Mouse (Mus musculus) midbrain, embryonic 11.5 days (tissue): Measurements from ENCODE around the gene Mapk7. TPM values are rescaled to one million over a fixed set of nuclear protein-coding genes. Genes with fewer than 3 reads are reported as not detected.
A peak's percentile ranks its signal among the peaks of the same experiment; 100 is the strongest.

Source experiments
- ATAC-seq: fragments of 200-750 bp; cut with Nextera tagmentation; 2 replicates; pipeline ENCODE4 v1.8.0; 2017; ENCODE audit warnings: moderate TSS enrichment, moderate library complexity; ENCODE audit not compliant: low FRiP score
- DNase-seq: peaks from one replicate; pipeline ENCODE4 v3.0.0; 2015; ENCODE audit warnings: low spot score; ENCODE audit errors: missing footprints
- H3K27ac ChIP-seq: fragments of 300-500 bp; sonication (generic); 2 replicates; pipeline ENCODE4 v1.5.1; 2014; ENCODE audit warnings: low read depth, low read length
- H3K27me3 ChIP-seq: fragments of 300-500 bp; sonication (generic); 2 replicates; pipeline ENCODE4 v1.6.1; 2014; ENCODE audit warnings: mild to moderate bottlenecking, low read length, moderate library complexity, mixed read lengths; ENCODE audit not compliant: control insufficient read depth, insufficient read depth
- H3K36me3 ChIP-seq: fragments of 300-500 bp; sonication (generic); 2 replicates; pipeline ENCODE4 v1.6.1; 2014; ENCODE audit warnings: mild to moderate bottlenecking, low read length, moderate library complexity, mixed read lengths; ENCODE audit not compliant: control insufficient read depth, insufficient read depth
- H3K4me1 ChIP-seq: fragments of 300-500 bp; sonication (generic); 2 replicates; pipeline ENCODE4 v1.6.1; 2014; ENCODE audit warnings: low read length; ENCODE audit not compliant: control insufficient read depth, insufficient read depth
- H3K4me2 ChIP-seq: fragments of 300-500 bp; sonication (generic); 2 replicates; pipeline ENCODE4 v1.6.1; 2014; ENCODE audit warnings: mild to moderate bottlenecking, moderate library complexity
- H3K4me3 ChIP-seq: fragments of 300-500 bp; sonication (generic); 2 replicates; pipeline ENCODE4 v1.5.1; 2014; ENCODE audit warnings: low read depth, low read length
- H3K9ac ChIP-seq: fragments of 300-500 bp; sonication (generic); 2 replicates; pipeline ENCODE4 v1.6.1; 2014; ENCODE audit warnings: low read length
- H3K9me3 ChIP-seq: fragments of 300-500 bp; sonication (generic); 2 replicates; pipeline ENCODE4 v1.6.1; 2016; ENCODE audit warnings: low read length; ENCODE audit not compliant: control insufficient read depth
- WGBS: fragments of 180-500 bp; shearing (Covaris S2); extraction: QIAGEN DNeasy Blood & Tissue Kit; methylation state at CpG from one replicate; pipeline ENCODE4 v1.1.7; 2014; 5-methylcytosine and 5-hydroxymethylcytosine counted together
- polyA plus RNA-seq: library from polyadenylated mRNA; unstranded; fragments of >200 nt; fragmentation: Nextera tagmentation; extraction: Ambion mirVana; gene quantifications from 2 replicates; pipeline ENCODE4 v1.2.1, GENCODE M21; 2014

Gene Mapk7
- polyA plus RNA-seq, 1 experiment from 2014 or later: 58.3 TPM

DNA sequence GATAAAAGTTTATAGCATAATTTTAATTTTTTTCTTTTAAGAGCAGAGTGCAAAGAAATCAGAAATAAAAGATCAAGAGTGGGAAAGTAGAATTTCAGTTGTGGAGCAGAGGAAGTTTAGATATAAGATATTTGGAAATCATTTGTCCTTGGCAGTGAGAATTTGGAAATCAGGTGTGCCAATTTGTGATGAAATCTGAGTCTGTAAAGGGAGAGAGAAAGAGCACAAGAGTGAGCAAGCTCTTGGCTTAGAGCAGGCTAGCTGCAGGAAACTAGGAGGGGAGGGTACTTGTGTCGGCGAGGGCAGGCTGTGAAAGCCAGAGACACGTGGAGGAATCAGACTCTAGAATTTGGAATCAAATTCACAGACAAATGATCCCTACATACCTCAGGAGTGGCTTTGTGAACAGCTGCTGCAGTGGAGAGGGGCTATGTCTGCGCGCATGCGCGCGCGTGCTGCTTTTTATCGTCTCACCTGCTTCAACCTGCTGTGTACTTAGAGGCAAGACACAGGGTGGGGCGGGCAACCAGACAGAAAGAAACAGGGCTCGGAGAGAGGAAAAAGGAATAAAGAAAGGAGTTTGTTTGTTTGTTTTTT lies 17.3 kb downstream of the Mapk7 start:
- Histone ChIP-seq H3K9ac (no peak overlapping the region), H3K27ac (no peak overlapping the region), H3K4me2 (no peak overlapping the region), H3K36me3 (no peaks in the 10 kb centered on the region), H3K4me3 (no peak overlapping the region), H3K9me3 (no peaks in the 10 kb centered on the region), H3K4me1 (peaks cover 8% of the 10 kb centered on the region), H3K27me3 (no peaks in the 10 kb centered on the region)
- DNase-seq: no peak
- no peak for ATAC-seq
- 60% methylated on average over 12 of the region's 12 CpGs for WGBS

DNA sequence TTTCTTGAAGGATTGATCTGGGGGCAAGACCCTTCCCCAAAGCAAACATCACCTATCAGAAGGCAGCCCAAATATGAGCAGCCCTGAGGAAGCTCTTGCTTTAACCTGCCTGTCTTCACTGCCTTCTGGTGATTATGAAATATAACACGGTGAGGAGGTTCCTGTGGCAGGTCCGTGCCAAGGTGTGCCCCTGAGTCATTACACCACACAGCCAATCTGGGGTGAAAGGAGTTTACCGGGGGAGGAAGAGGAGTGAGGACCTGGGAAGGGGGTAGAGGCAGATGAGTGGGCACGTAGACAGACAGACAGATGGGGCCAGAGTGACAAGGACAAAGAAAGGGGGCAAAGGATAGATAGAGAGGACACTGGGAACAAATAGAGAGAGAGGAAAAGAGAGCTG lies 20.6 kb downstream of the Mapk7 start:
- Histone ChIP-seq H3K4me2 (no peak overlapping the region), H3K9ac (no peak overlapping the region), H3K27ac (no peak overlapping the region), H3K27me3 (no peaks in the 10 kb centered on the region), H3K9me3 (no peaks in the 10 kb centered on the region), H3K4me3 (no peak overlapping the region), H3K36me3 (no peaks in the 10 kb centered on the region), H3K4me1 (peaks cover 8% of the 10 kb centered on the region)
- 90% methylated on average over 4 of the region's 4 CpGs for WGBS
- ATAC-seq: no peak
- DNase-seq: peak; percentile 72

DNA sequence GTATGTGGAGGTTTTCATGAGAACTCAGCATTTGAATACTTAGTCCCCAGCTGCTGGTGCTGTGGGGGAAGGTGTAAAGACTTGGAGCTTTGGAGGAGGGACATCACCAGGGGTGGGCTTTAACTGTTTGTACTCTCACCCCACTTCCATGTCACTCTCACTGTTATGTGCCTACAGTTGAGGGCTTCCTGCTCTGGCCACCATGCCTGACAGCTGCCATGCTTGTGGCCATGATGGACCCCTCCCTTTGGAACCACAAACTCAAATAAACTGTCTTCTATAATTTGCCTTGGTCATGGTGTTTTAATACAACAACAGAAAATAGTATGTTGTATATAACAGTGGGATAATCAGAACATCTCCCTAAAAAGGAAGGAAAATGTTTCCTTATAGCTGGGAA lies 23.3 kb downstream of the Mapk7 start:
- Histone ChIP-seq H3K27me3 (no peaks in the 10 kb centered on the region), H3K4me3 (no peak overlapping the region), H3K4me2 (no peak overlapping the region), H3K36me3 (no peaks in the 10 kb centered on the region), H3K9ac (no peak overlapping the region), H3K27ac (no peak overlapping the region), H3K4me1 (no peaks in the 10 kb centered on the region), H3K9me3 (no peaks in the 10 kb centered on the region)
- no peak for DNase-seq
- no peak for ATAC-seq

DNA sequence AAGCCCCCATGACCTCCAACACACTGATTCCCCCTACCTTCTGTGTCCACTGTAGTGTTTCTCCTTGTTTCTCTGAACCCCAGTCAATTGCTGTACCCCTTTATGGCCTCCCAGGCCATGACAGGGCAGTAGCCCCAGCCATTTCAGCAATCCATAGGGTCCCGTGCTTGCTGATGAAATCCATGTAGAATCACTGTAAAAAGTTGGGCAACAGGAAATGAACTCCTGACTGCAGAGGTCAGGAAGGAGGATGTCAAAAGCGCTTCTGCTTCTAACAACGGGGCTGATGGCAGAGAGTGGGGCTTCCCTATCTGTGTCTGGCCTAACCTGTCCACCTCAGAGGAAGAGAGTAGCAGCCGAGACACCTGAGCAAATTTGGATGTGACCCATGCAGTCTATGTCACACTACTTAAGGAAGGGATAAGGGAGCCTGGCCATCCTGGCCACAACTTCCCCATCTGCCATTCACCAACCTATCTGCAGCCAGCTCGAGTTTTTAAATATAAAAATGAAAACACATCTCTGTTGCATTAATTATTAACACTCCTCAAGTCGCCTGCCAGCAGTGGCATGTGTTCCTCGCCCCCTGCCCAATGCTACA lies 24.8 kb downstream of the Mapk7 start:
- no peak overlapping the region for H3K27ac ChIP-seq
- ATAC-seq (no peak), DNase-seq (no peak)
- H3K27me3 ChIP-seq: no peaks in the 10 kb centered on the region
- no peaks in the 10 kb centered on the region for H3K4me1 ChIP-seq
- no peaks in the 10 kb centered on the region for H3K9me3 ChIP-seq
- H3K4me2 ChIP-seq: no peak overlapping the region
- H3K36me3 ChIP-seq: no peaks in the 10 kb centered on the region
- no peak overlapping the region for H3K9ac ChIP-seq
- H3K4me3 ChIP-seq: no peak overlapping the region
- 76% methylated on average over 7 of the region's 7 CpGs for WGBS

DNA sequence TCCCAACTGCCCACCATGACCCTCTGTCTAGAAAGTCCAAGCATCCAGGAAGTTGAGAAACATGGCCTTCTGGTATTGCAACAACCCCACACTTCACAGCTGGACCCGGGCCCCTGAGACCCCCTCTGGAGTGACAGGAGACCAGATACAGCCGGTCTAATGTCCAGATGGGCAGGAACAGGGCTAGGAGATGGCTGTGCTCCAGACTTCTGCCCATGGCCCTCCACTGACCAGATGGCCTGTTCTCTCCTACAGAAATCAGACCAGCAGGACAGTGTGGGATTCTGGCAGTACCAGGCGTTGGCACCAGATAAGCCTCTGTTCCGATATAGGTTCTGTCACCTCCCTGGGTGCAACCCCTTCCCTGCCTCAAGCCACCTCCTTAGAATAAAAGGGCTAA lies 25.7 kb downstream of the Mapk7 start:
- Histone ChIP-seq H3K36me3 (no peaks in the 10 kb centered on the region), H3K27me3 (no peaks in the 10 kb centered on the region), H3K9me3 (no peaks in the 10 kb centered on the region), H3K9ac (no peak overlapping the region), H3K4me3 (no peak overlapping the region), H3K4me1 (no peaks in the 10 kb centered on the region), H3K4me2 (no peak overlapping the region), H3K27ac (no peak overlapping the region)
- ATAC-seq (no peak), DNase-seq (peak; percentile 47)
- WGBS: 90% methylated on average over 4 of the region's 4 CpGs

DNA sequence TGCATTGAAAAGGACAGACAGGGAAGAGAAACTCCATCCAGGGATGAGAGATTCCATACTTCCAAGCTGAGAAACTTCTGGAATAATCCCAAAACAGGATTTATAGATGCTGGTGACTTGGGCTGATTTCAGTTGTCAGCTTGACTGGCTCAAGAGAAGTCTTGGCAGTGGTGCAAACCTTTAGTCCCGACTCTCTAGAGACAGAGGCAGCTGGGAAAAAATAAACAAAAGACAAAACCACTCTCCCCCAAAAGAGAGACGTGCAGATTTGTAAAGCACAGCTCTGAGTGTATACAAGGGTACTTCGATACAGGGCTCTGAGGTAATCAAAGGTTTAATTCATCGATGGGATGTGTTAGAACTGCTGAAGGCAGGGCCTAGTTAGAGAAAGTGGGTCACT lies 28.8 kb downstream of the Mapk7 start:
- ATAC-seq (no peak), DNase-seq (no peak)
- H3K27ac ChIP-seq: no peak overlapping the region
- WGBS: 76% methylated on average over 4 of the region's 4 CpGs
- H3K4me2 ChIP-seq: no peak overlapping the region
- H3K9me3 ChIP-seq: no peaks in the 10 kb centered on the region
- no peak overlapping the region for H3K9ac ChIP-seq
- H3K36me3 ChIP-seq: no peaks in the 10 kb centered on the region
- no peaks in the 10 kb centered on the region for H3K4me1 ChIP-seq
- no peak overlapping the region for H3K4me3 ChIP-seq
- no peaks in the 10 kb centered on the region for H3K27me3 ChIP-seq

DNA sequence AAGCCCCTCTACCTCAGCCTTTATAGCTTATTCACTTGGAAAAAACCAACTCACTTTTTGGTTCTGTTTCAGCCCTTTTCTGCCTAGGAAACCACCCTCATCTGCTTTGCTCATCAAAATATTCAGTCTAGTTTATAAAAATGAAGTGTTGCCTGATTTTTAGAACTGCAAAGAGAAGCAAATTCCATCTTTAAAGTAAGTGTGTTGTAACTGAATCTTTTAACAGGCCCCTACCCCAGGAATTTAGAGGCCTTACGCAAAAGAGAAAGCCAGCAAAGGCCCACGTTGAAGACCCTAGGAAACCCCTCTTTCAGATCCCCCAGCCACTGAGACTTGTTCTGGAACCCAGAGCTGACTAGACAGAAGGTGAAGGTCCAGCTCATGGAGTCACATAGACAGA lies 30.1 kb downstream of the Mapk7 start:
- ATAC-seq: no peak
- H3K36me3 ChIP-seq: no peaks in the 10 kb centered on the region
- no peak overlapping the region for H3K9ac ChIP-seq
- no peaks in the 10 kb centered on the region for H3K4me1 ChIP-seq
- no peak overlapping the region for H3K4me2 ChIP-seq
- 78% methylated on average over 2 of the region's 2 CpGs for WGBS
- H3K4me3 ChIP-seq: no peak overlapping the region
- no peaks in the 10 kb centered on the region for H3K27me3 ChIP-seq
- peak; percentile 10 for DNase-seq
- no peak overlapping the region for H3K27ac ChIP-seq
- H3K9me3 ChIP-seq: no peaks in the 10 kb centered on the region

DNA sequence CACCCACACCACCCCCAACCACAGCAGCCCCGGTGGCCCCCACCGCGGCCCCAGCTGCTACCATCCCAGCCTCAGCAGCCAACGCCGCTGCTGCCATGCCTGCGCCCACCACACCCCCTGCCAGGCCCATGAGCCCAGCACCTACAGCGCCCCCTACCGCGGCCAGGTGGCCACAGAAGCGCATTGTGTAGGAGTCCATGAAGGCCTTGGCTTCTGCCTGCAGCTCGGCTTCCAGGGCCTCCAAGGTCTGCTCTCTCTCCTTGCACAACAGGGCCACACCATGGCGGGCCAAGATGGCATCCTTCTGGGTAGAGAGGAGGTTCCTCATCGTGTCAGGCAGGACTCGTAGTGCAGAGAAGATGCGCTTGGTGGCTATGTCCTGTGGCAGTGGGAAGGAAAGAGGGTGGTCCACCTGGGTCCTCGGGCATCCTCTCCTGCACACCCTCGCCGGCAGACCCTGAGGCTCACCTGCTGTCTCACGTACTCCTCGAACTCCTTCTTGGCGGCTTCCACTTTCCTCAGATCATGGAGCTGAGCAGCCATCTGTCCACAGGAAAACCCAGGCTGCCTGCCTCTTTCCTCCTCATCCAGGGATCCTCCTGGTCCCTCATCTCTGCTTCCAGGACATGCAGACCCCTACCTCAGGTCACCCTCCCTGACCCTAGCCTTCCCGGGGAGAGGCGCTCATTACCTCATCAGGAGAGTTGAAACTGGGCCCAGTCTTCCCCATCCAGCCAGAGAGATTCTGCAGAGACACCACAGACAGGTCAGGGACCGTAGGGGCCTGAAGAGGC lies 44.5 kb downstream of the Mapk7 start:
- Histone ChIP-seq H3K36me3 (no peaks in the 10 kb centered on the region), H3K27ac (no peak overlapping the region), H3K9ac (no peak overlapping the region), H3K4me3 (no peak overlapping the region), H3K4me1 (peaks cover 9% of the 10 kb centered on the region; the same call in 1 of the 2 replicates), H3K9me3 (no peaks in the 10 kb centered on the region), H3K27me3 (no peaks in the 10 kb centered on the region), H3K4me2 (no peak overlapping the region)
- ATAC-seq: peak; percentile 38; the same call in 1 of the 2 replicates
- no peak for DNase-seq
- 76% methylated on average over 24 of the region's 24 CpGs for WGBS

DNA sequence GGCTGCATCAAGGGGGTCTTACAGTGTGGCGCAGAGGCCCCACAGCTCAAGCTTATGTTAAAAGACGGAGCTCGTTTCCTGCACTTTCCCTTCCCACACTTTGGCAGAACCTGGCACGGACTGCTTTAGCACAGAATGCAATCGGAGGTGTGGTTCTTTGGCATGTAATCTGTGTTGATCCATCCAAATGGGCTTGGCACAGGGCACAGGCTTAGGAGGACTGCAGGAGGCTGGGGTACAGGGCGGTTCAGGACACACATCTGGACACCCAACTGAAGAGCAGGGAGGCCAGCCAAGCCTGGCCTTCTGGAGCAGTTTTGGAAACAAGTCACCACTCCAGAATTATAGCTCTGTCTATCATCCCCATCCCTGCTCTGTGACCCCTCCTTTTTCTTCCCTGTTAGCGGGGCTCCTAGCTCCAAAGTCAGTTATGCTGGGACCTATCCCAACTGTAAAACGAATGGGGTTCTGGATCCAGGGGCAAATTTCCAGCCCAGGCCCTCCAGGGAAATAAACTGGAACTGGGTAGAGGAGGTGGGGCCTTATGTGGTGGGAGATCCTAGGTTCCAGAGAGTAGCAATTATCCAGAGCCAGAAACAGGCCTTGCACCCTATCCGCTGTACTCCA lies 45.5 kb downstream of the Mapk7 start:
- H3K36me3 ChIP-seq: no peaks in the 10 kb centered on the region
- H3K4me3 ChIP-seq: no peak overlapping the region
- no peaks in the 10 kb centered on the region for H3K27me3 ChIP-seq
- DNase-seq: no peak
- no peak overlapping the region for H3K9ac ChIP-seq
- no peak for ATAC-seq
- WGBS: 88% methylated on average over 9 of the region's 9 CpGs
- no peaks in the 10 kb centered on the region for H3K9me3 ChIP-seq
- H3K4me1 ChIP-seq: peaks cover 5% of the 10 kb centered on the region; the same call in 1 of the 2 replicates
- no peak overlapping the region for H3K4me2 ChIP-seq
- no peak overlapping the region for H3K27ac ChIP-seq
